In genomic region chr15:26894801-26895229, GRCm38 (mm10) we compare ENCODE assay signal across 8 mouse cellular contexts. TPM values are rescaled to one million over a fixed set of nuclear protein-coding genes. Genes with fewer than 3 reads are reported as not detected.
DNase-seq lines count a peak whose midpoint lies in the region; ATAC-seq and TF ChIP-seq lines count a peak whose summit lies in the region.

No protein-coding gene starts in this region.

- TF ChIP-seq EP300 in lung, postnatal 0 days (IDR thresholded peaks at IDR 0.05): no peak

- intact Hi-C loops in heart, postnatal 10 days (cut with DNase I): loop anchor here (2.0 to 10.0 kb wide), 5 partner anchors 63 to 900 kb away; no protein-coding TSS in a partner anchor

- no peaks in the 10 kb centered on the region for H3K36me3 ChIP-seq in lung, postnatal 0 days (ENCODE audit: insufficient read depth, low read length)
- H3K36me3 ChIP-seq in stomach, embryonic 16.5 days (ENCODE audit: control insufficient read depth, insufficient read depth, low read length): no peaks in the 10 kb centered on the region

- under 1% methylated on average over 15 of the region's 28 CpGs for WGBS in lung, postnatal 0 days
- WGBS in stomach, embryonic 16.5 days: 1% methylated on average over 26 of the region's 28 CpGs

- no peaks in the 10 kb centered on the region for H3K27me3 ChIP-seq in lung, postnatal 0 days (replicated peaks; ENCODE audit: insufficient read depth, low read length)
- no peaks in the 10 kb centered on the region for H3K27me3 ChIP-seq in stomach, embryonic 16.5 days (ENCODE audit: control insufficient read depth, insufficient read depth, low read length)

- peak overlapping the region; percentile 70 for H3K27ac ChIP-seq in embryonic fibroblast, embryonic 13.5 days (ENCODE audit: insufficient read depth, low read length)
- peak overlapping the region; percentile 92 for H3K27ac ChIP-seq in lung, postnatal 0 days (ENCODE audit: low read length)
- H3K27ac ChIP-seq in stomach, embryonic 16.5 days (ENCODE audit: low read length): peak overlapping the region; percentile 90

- no peak for TF ChIP-seq CTCF in embryonic fibroblast, embryonic 13.5 days (IDR thresholded peaks at IDR 0.05; ENCODE audit: borderline replicate concordance, insufficient read depth, low read length)
- TF ChIP-seq CTCF in lung, postnatal 0 days (IDR thresholded peaks at IDR 0.05): no peak; the same call in 1 of the 2 replicates

- DNase-seq in urinary bladder, adult 18-20 months (ENCODE audit: low spot score in 2 of 2): peak; percentile 1 to 3
- DNase-seq in urinary bladder, postnatal 10 days (ENCODE audit: low spot score): no peak
- peak; percentile 44 to 50 for DNase-seq in heart, postnatal 10 days
- DNase-seq in kidney, postnatal 14 days: peak; percentile 59
- peak; percentile 61 for DNase-seq in lung, postnatal 0 days (ENCODE audit: low spot score)

- H3K4me3 ChIP-seq in embryonic fibroblast, embryonic 13.5 days (ENCODE audit: insufficient read depth, low read length): peak overlapping the region; percentile 87
- peak overlapping the region; percentile 75 for H3K4me3 ChIP-seq in lung, postnatal 0 days (ENCODE audit: low read depth, low read length)
- peak overlapping the region; percentile 84 for H3K4me3 ChIP-seq in stomach, embryonic 16.5 days (replicated peaks; ENCODE audit: low read length)

- H3K9me3 ChIP-seq in lung, postnatal 0 days (ENCODE audit: low read length): no peaks in the 10 kb centered on the region
- no peaks in the 10 kb centered on the region for H3K9me3 ChIP-seq in stomach, embryonic 16.5 days (replicated peaks; ENCODE audit: control insufficient read depth, low read length)

- H3K4me1 ChIP-seq in embryonic fibroblast, embryonic 13.5 days (ENCODE audit: control insufficient read depth, insufficient read depth, low read length): no peaks in the 10 kb centered on the region
- H3K4me1 ChIP-seq in lung, postnatal 0 days (ENCODE audit: insufficient read depth, low read depth, low read length): no peaks in the 10 kb centered on the region
- H3K4me1 ChIP-seq in stomach, embryonic 16.5 days (ENCODE audit: control insufficient read depth, insufficient read depth, low read length): peaks cover 2% of the 10 kb centered on the region; the same call in 1 of the 2 replicates

- peak overlapping the region; percentile 85 for H3K4me2 ChIP-seq in lung, postnatal 0 days (replicated peaks; ENCODE audit: low read depth, low read length)
- H3K4me2 ChIP-seq in stomach, embryonic 16.5 days (ENCODE audit: low read depth, low read length): peak overlapping the region; percentile 85

- peak overlapping the region; percentile 62 for H3K9ac ChIP-seq in lung, postnatal 0 days (replicated peaks; ENCODE audit: low read depth)
- peak overlapping the region; percentile 88 for H3K9ac ChIP-seq in stomach, embryonic 16.5 days (ENCODE audit: low read length)

- no peak for TF ChIP-seq POLR2A in embryonic fibroblast, embryonic 13.5 days (IDR thresholded peaks at IDR 0.05; ENCODE audit: low read depth, low read length)

- peak; percentile 73 for ATAC-seq in lung, postnatal 0 days
- ATAC-seq in stomach, embryonic 16.5 days (ENCODE audit: insufficient read depth, low FRiP score): peak; percentile 51
- no peak for ATAC-seq in activated CD4-positive, CD25-positive, alpha-beta regulatory T cell, adult 4 months

RNA-seq across cellular contexts. Expression of gene Fbxl7, which starts 0.6 kb away (rescaled TPM):
- 14.0 and 27.0 TPM in 2 replicates for polyA plus RNA-seq in embryonic fibroblast, embryonic 13.5 days (2011; ENCODE audit: insufficient read length, low read depth, missing spikeins)
- 1 to 10 TPM; 7.0 to 8.5 TPM for total RNA-seq in heart, postnatal 10 days (2021)
- polyA plus RNA-seq in lung, postnatal 0 days (2015; fragmentation: Nextera tagmentation; extraction: Ambion mirVana): 7.5 and 9.5 TPM in 2 replicates
- 10.6 and 13.2 TPM in 2 replicates for polyA plus RNA-seq in stomach, embryonic 16.5 days (2015; fragmentation: Nextera tagmentation; extraction: Ambion mirVana)
- polyA plus RNA-seq in activated CD4-positive, CD25-positive, alpha-beta regulatory T cell, adult 4 months (2017; shearing (Covaris generic)): under 1 TPM in 1 of 2 experiments, not detected in 1; 0.20 TPM
